Mouse (Mus musculus): Measurements from ENCODE around the gene Cd69. TPM values are rescaled to one million over a fixed set of nuclear protein-coding genes. Genes with fewer than 3 reads are reported as not detected.

Cd69 gene
- polyA plus RNA-seq (2012; rRNA removed) = 0.20 TPM in 1 of 2 replicates, not detected in the other

DNA sequence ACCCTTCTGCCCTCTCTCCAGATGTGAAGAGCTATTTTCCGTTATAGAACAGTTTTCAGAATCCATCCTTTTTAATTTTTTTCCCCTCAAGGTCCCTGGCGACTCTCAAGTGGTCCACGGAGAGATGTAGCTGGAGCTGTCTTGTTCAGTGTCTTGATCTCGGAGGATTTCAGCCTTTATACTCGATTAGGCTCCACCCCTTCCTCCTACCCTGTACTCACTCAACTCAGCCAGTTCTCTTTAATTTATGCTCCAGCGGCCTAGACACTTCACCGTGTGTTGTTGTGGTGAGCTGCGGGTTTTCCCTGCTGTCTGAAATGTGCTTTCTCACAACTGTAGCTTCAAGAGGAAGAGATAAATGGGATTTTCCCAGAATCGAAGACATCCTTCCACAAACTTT, at the start of gene Cd69:
Gene Cd69 (minus strand): TSS at position 217 of the 400 bp plus-strand sequence.
- no peak for DNase-seq (ENCODE audit: extremely low spot score in 1 of 2, low spot score in 1 of 2)

DNA sequence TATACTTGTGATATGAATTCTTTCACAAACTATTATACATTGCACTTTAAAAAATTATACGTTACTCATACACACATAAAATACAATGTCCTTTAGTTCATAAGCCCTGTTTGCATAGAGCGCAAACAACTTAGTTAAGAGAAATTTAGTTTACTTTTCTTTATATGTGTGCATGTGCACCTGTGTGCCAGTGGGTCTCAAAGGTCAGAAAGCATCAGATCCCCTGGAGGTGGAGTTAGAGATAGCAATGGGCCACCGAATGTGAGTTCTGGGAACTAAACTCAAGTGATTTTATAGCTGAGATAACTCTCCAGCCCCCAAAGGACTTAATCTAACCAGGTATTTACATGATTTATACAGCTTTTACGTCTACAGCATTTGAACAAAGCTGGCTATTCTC, 44.1 kb upstream of the Cd69 start:
- DNase-seq (ENCODE audit: extremely low spot score in 1 of 2, low spot score in 1 of 2) = no peak

DNA sequence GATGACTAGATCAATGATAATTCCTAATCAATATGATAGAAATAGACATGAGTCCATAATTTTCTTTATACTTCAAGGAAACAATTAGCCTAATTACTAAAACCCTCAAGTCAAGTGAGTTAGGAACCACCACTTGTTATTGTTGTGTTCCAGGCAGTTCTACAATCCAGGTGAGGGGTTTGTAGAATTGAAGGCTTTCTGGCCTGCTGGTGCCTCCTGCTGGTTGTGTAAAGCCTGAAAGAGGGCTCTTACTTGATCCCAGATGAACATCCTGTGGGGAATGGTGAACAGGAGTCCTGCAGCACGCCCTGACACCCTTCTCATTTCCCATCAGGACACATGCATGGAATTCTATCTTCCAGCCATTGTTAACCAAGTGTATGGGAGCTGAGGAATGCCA, 43.2 kb upstream of the Cd69 start:
- DNase-seq (ENCODE audit: extremely low spot score in 1 of 2, low spot score in 1 of 2) = no peak

DNA sequence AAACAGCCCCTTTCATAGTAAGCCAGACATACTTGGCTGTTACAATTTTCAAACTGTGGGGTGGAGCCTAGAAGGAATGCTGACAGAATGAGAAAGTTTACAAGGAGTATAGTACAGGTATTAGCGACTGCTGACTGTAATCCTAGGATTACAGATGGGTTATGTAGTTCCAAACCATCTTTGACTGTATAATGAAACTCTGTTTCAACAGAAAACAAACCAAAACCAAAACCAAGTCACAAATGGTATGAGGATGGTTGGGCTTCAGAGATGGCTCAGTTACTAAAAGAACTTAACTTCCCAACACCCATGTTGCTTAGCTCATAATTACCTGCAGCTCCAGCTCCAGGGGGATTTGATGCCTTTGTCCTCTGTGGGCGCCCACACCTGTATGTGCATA, 41.2 kb upstream of the Cd69 start:
- no peak for DNase-seq (ENCODE audit: extremely low spot score in 1 of 2, low spot score in 1 of 2)

DNA sequence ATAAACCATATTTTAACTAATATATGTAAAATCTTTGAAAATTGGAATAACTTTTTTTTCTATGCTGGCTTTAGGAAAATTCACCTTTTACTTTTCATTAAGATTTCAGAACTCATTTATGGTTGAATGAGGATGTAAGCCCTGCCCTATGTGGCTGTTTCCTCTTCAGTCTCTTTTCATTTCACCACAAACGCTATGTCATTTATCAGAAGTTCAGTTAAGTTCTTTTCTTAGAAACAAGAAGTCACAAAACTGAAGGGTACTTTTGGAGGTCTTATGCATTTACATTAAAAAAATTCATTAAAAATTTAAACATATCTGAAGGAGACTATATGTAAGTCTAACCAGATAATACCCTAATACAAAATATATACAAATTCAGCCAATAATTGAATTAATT, 40.5 kb upstream of the Cd69 start:
- DNase-seq (ENCODE audit: extremely low spot score in 1 of 2, low spot score in 1 of 2) = no peak

DNA sequence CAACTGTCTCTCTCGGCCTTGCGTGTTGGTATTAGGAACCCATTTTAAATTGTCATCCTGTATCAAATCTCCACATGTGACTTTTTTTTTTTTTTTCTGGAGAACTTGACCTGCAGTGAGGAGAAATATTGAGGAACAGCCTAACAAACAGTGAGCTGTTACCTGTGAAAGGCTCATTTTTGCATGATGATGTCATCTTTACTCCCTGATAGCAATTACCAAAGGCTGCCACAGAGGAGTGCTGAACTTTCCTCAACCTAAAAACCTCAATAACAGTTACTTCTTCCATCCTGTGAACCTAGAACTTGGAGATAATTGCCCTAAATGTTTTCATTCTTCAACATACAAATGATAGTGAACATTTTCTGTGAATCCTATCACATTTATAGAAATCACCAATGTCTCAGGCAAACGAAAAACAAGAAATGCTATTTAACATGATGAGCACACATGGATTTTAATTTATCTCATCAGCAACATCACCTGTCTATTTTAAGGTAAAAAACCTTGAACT, 39.5 kb upstream of the Cd69 start:
- DNase-seq (ENCODE audit: extremely low spot score in 1 of 2, low spot score in 1 of 2) = no peak

DNA sequence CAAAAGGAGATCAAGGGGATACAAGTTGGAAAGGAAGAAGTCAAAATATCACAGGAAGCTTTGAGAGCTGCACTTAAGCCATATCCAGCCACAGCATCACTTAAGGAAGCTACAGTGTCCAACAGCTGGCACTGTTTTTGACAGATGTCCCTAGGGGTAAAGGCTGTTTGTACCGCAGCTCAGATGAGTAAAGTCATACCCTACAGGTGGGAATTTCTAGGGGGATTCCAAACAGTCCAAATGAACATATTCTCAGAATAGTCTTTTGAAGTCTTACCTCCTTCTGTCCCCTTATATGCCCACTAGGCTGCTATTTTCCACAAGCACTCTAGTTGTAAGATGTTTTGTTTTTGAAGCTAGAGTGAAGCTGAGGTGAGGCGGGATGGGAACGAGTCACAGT, 37.3 kb upstream of the Cd69 start:
- DNase-seq (ENCODE audit: extremely low spot score in 1 of 2, low spot score in 1 of 2) = no peak

DNA sequence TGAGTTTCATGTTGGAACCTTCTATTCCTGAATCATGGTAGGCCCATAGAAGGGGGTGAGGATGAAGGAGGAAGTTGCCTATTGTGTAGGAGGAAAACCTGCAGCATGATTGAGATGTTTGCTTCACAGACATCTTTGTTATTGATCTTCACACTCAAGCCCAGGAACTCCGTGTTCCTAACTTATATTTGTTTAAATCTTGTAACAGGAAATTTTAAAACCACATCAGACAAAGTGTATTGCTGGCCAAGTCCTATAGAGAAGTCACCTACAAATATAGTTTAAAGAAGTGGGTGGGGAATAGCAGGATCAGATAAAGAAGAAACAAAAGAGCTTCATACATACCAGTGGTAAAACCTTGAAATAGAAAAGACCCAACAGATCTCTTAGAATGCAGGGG, 28.9 kb upstream of the Cd69 start:
- DNase-seq (ENCODE audit: extremely low spot score in 1 of 2, low spot score in 1 of 2) = no peak

DNA sequence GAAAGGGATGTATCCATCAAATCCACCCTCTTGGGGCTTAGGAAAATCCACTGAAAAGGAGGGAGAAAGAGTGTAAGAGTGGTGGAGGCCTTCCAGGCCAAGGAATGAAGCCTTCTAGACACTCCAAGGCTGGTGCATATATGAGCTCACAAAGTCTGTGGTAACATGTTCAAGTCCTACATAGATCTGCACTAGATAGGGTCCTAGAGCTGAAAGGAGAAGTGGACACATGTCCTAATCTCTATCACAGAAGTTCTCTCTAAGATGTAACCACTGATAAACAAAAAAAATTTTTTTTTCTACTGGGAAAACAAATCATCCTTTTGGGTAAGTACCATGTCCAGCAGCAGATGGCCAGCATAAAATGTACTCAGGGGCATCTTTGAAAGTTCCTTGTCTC, 13.5 kb upstream of the Cd69 start:
- DNase-seq (ENCODE audit: extremely low spot score in 1 of 2, low spot score in 1 of 2) = no peak

DNA sequence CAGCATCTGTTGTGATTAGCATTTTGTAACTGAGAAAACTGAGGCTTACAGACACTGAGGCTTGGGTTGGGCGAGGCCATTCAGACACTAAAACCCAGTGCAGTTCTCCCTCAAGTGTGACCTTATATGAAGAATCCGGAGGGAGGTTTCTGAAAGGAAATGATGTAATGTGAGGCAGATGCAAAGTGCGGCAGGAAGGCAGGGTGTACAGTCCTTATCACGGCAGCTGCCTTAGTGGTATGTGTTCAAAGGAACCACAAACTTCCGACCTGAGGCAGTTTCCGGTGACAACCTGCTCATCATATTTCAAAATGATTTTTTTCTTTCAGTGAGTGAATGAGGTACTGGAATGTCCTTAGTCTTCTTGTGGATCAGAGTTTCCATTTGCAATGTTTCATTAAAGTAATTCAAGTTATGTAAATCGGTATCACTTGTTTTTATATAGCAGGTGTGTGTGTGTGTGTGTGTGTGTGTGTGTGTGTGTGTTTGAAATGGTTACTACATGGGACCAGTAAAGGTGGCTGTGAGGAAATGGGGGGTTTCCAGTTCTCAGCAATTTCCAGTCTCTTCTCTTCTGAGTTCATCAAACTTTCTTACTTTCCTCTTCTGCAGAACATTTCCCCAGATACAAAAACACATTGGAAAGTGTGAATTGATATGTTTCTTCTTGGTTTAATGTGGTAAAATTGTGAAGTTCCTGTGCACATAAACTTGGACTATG, 9.3 kb upstream of the Cd69 start:
- DNase-seq (ENCODE audit: extremely low spot score in 1 of 2, low spot score in 1 of 2) = no peak

DNA sequence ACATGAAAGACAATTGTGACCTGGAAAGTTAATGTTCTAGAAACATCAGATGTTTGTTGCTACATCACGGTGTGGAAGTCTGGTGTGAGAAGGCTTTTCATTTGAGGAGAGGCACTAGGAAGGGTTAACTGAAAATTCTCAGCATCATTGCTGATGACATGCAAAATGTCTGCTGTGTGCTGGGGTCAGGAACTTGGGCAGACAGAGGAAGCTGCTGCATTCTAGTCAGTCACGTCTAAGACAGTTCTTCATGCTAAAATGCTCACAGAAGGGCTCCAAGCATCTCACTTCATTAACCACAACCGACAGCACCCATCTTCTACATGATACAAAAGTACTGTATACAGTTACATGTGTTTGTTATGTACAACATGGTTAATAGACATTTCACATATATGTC, 8.0 kb upstream of the Cd69 start:
- DNase-seq (ENCODE audit: extremely low spot score in 1 of 2, low spot score in 1 of 2) = no peak

DNA sequence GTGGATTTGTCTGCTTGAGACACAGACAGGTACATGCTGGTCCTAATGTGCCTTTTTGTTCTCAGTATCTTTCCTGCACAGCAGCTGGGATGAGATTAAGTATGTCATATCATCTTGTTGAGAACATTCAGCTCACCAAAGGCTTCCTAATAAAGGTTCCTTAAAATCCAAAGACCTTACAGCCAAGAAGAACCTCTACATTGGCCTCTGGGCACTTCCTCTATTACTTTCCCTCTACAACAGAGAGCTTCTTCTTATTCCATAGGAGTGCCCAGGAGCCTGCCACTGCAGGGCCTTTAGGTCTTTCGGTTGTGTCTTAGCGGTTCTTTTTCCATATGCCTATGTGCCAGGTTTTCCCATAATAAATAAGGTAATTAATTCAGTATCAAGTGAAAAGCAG, 1.2 kb upstream of the Cd69 start:
- no peak for DNase-seq (ENCODE audit: extremely low spot score in 1 of 2, low spot score in 1 of 2)

DNA sequence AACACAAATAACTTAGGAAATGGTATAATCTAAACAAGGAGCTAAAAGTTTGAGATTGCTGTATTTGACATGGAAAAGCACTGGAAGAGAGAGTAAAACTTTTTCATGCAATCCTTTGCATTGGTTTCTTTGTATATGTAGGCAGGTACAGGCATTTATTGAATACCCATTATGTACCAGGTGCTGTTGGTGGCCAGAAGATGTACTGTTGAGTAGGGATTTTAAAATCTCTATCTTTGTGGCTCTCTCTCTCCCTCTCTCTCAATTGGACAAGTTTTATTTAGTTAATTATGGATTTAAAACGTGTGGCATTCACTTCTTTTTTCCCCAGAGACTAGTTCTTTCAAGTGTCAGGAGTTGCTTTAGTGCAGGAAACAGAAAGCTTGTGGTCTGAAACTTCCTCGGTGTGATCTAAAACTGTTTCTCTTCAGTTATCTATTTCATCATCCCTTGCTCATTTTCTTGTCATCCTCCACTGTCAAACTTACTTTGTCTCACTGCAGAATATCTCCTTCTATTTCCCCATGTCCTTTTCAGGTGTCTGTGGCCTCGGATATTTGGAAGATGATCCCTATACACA, 478 bp upstream of the Cd69 start:
- DNase-seq (ENCODE audit: extremely low spot score in 1 of 2, low spot score in 1 of 2) = no peak

DNA sequence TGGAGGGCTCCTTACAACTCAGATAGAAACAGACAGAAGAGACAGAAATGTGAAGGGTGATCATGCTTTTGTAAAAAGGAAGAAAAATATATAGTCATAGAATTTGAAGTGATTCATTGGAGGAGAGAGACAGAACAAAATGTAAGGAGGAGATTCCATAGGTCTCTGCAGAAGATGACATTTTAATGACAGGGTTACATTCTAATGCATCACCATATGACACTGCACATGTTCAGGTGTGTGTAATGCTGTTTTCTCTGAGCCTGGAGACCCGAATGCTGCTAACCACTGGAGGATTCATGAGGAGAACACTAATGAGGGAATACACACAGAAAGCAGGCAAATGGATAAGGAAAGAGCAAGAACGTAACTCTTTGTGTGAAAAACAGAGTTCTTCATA, 760 bp downstream of the Cd69 start:
- no peak for DNase-seq (ENCODE audit: extremely low spot score in 1 of 2, low spot score in 1 of 2)

DNA sequence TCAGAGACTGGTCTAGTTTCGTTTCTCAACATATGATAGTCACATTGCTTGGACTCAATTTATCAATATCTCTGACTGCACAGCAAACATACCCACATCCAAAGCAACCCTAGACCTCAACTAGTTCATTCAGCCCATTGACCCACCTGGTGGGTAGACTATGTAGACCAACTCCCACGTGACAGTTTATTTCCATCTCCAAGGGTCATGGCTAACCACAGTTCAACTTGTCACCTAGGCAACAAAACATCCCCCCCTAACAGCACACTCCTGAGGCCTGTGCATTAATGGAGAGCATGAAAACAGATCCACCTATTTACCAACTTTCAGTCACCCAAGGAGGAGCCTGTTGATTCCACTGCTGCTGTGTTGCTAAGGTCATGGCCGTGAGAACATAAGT, 1.6 kb downstream of the Cd69 start:
- no peak for DNase-seq (ENCODE audit: extremely low spot score in 1 of 2, low spot score in 1 of 2)

DNA sequence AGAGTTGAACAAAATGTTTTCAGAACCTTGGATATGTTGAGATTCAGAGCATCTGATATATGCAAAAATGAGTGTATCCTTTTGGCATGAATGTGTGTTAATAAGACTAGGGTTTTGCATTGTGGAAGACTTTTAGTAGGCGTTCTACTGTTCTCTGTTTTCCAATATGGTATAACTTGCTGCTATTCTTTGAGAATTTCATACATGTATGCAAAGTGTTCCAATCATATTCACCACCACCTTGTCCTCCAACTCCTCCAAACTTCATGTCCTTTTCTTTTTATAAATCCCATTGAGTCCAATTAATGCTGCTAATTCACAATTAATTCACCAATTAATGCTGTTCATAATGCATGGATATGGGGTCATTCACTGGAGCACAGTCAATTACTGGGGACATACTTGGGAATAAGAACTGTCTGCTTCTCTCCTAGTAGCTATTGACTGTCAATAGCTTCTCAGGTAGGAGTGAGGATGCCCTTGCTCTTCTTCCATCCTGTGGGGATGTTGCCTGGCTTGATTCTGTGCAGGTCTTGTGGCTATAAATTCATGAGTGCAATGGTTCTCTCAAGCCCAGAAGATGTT, 8.7 kb downstream of the Cd69 start:
- no peak for DNase-seq (ENCODE audit: extremely low spot score in 1 of 2, low spot score in 1 of 2)

DNA sequence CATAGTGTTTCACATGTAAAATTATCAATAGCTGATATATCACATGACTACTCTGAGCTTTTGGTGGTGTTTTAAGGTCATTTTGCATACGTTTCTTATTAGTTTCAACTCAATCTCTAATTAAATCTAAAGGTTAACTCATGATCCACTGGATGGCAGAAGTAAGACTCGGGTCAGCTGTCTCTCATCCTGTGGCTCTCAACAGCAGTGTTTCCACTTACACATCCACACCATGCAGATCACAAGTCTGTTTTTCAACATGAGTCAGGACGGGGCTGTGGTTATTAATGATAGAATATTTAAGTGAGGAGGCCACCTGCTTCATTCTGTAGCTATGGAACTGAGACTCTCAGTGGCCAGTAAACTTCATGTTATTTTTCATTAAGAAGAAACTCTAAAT, 9.4 kb downstream of the Cd69 start:
- no peak for DNase-seq (ENCODE audit: extremely low spot score in 1 of 2, low spot score in 1 of 2)

DNA sequence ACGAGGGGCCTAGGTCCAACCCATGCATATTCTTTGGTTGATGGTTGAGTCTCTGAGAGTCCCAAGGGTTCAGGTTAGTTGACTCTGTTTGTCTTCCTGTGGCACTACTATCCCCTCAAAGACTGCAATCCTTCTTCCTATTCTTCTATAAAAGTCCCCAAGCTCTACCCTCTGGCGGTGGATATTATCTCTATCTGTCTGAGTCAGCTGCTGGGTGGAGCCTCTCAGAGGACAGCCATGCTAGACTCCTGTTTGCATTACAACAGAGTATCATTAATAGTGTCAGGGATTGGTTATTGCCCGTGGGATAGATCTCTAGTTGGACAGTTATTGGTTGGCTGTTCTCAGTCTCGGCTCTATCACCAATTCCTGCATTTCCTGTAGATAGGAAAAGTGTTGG, 14.3 kb downstream of the Cd69 start:
- no peak for DNase-seq (ENCODE audit: extremely low spot score in 1 of 2, low spot score in 1 of 2)

DNA sequence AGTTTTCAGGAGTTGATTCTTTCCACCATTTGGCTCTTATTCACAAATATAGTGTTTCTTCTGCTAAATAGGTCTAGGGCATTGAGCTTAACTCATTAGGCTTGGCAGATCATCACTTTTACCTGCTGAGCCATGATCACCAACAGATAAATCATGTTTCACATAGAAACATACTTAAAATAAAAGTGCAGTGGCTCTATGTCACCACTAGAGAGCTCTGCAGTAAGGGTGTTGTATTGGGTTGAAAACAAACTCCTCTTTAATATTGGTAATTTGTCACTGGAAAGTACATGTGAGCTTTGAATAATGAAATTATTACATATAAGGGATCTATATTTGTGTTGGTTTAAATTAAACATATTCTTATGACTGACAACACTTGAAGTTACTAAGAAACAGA, 15.2 kb downstream of the Cd69 start:
- DNase-seq (ENCODE audit: extremely low spot score in 1 of 2, low spot score in 1 of 2) = no peak

DNA sequence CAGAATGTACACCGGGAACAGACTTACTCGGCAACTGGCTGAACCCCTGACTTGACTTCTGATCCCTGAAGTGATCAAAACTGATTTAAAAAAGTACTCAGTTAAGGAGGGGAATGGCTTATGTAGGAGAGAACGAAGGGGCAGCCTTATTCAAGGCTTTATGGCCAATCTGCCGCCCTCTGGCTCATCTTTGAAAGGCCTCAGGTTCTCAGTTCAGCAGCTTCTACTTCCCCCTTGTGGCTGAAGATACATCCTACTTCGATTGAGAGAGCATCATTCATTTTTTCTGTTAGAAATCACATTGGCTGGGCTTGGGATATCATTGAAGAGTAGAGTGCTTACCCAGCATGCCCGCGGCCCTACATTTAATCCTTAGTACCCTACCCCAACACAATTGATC, 19.2 kb downstream of the Cd69 start:
- no peak for DNase-seq (ENCODE audit: extremely low spot score in 1 of 2, low spot score in 1 of 2)

DNA sequence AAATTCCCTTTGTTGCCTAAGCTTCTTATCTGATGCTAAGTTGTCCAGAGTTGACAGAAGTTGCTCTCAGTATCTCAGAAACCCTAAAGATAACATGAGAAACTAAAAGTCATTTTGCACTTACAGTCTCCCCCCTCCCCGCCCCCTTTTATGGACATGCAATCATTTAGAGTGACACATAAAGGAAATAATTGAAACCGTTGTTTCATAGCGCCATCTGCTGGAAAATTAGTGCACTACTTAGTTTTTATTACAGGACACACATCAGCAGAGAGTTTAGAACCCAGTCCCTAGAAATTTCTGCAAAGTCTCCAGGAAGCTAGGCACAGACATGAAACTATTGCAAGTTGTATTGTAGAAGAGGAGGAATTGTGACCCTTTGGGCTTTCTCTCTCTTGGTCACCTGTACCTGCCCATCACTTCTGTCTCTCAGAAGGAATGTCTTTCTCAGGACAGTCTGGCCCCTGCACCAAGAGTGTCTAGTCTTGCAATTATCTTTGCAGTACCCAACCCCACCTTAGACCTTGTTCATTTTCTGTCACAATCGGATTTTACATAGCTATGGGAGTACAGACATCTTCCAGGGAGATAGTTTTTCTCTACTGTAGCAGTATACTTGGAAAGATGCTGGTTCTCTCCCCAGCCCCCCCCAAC, 20.2 kb downstream of the Cd69 start:
- DNase-seq (ENCODE audit: extremely low spot score in 1 of 2, low spot score in 1 of 2) = peak in 1 of 2 experiments; percentile 44

DNA sequence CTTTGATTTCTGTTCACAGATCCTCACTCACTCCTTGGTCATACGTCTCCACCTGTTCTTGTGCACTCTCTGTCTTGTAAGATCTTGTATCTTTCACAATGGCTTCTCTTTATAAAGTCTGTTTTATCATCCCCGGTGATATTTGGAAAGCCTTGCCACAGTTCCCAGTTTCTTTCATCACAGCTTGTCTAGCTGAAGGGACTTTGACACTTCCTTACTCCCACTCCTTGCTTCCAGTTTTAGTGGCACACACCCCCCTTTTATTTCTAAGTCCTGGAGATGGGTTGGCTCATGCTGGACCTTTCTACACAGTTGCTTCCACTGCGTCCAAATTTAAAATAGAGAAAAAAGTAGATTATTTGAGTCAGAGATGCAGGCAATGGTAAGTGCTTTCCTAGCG, 20.9 kb downstream of the Cd69 start:
- no peak for DNase-seq (ENCODE audit: extremely low spot score in 1 of 2, low spot score in 1 of 2)

Data from frontal cortex, adult 2 months (tissue).